Comparison of ENCODE assay signal across 8 mouse cellular contexts in genomic region chr6:58830840-58831231, GRCm38 (mm10). TPM values are rescaled to one million over a fixed set of nuclear protein-coding genes. Genes with fewer than 3 reads are reported as not detected.
DNase-seq lines count a peak whose midpoint lies in the region; ATAC-seq and TF ChIP-seq lines count a peak whose summit lies in the region.

No protein-coding gene starts in this region.

- H3K4me3 ChIP-seq in thymus, adult 2 months (ENCODE audit: control insufficient read depth, insufficient read depth, low read length), result peak overlapping the region; percentile 92
- H3K4me3 ChIP-seq in liver, embryonic 11.5 days (ENCODE audit: low read depth, low read length), result peak overlapping the region; percentile 84
- H3K4me3 ChIP-seq in stomach, embryonic 16.5 days (replicated peaks; ENCODE audit: low read length), result peak overlapping the region; percentile 84

- no peak for TF ChIP-seq CTCF in thymus, adult 2 months (IDR thresholded peaks at IDR 0.05; ENCODE audit: borderline replicate concordance, control insufficient read depth, extremely low read depth, insufficient read depth, low read length, poor library complexity)

- H3K27ac ChIP-seq in thymus, adult 2 months (ENCODE audit: control insufficient read depth, insufficient read depth, low read length), result no peak overlapping the region
- no peak overlapping the region for H3K27ac ChIP-seq in liver, embryonic 11.5 days (ENCODE audit: low read depth, low read length)
- H3K27ac ChIP-seq in stomach, embryonic 16.5 days (ENCODE audit: low read length), result no peak overlapping the region

- no peaks in the 10 kb centered on the region for H3K27me3 ChIP-seq in thymus, adult 2 months (ENCODE audit: control insufficient read depth, insufficient read depth, low read length)
- no peaks in the 10 kb centered on the region; the same call in 1 of the 2 replicates for H3K27me3 ChIP-seq in liver, embryonic 11.5 days (replicated peaks; ENCODE audit: control insufficient read depth, insufficient read depth, low read length)
- no peaks in the 10 kb centered on the region for H3K27me3 ChIP-seq in stomach, embryonic 16.5 days (ENCODE audit: control insufficient read depth, insufficient read depth, low read length)

- H3K9me3 ChIP-seq in liver, embryonic 11.5 days (ENCODE audit: control insufficient read depth, low read length), result no peaks in the 10 kb centered on the region
- H3K9me3 ChIP-seq in stomach, embryonic 16.5 days (replicated peaks; ENCODE audit: control insufficient read depth, low read length), result no peaks in the 10 kb centered on the region

- DNase-seq in frontal cortex, postnatal 10 days (ENCODE audit: low spot score in 2 of 2), result no peak
- DNase-seq in thymus, adult 2 months, result no peak
- no peak for DNase-seq in thymus, postnatal 10 days (ENCODE audit: low spot score in 2 of 2)
- DNase-seq in liver, embryonic 11.5 days (ENCODE audit: low spot score), result peak; percentile 35
- DNase-seq in cerebellum, adult 9-10 months, result no peak
- DNase-seq in cerebellum, postnatal 4 days (ENCODE audit: low spot score in 2 of 2), result no peak

- no peak for TF ChIP-seq POLR2A in thymus, adult 2 months (IDR thresholded peaks at IDR 0.05; ENCODE audit: control insufficient read depth, extremely low read depth, insufficient read depth, low read length, poor library complexity)

- ATAC-seq in frontal cortex, adult (ENCODE audit: low TSS enrichment), result peak; percentile 2; the same call in 1 of the 2 replicates
- ATAC-seq in liver, embryonic 11.5 days (replicated peaks; ENCODE audit: low FRiP score), result no peak
- ATAC-seq in stomach, embryonic 16.5 days (ENCODE audit: insufficient read depth, low FRiP score), result no peak

- H3K9ac ChIP-seq in liver, embryonic 11.5 days (ENCODE audit: low read depth, low read length), result no peak overlapping the region
- H3K9ac ChIP-seq in stomach, embryonic 16.5 days (ENCODE audit: low read length), result peak overlapping the region; percentile 82

- WGBS in thymus, adult 2 months, result 23% methylated on average over 7 of the region's 7 CpGs
- 11% methylated on average over 7 of the region's 7 CpGs for WGBS in liver, embryonic 11.5 days
- 8% methylated on average over 7 of the region's 7 CpGs for WGBS in stomach, embryonic 16.5 days

- peaks cover 16% of the 10 kb centered on the region for H3K4me1 ChIP-seq in thymus, adult 2 months (replicated peaks; ENCODE audit: control insufficient read depth, insufficient read depth, low read length)
- no peaks in the 10 kb centered on the region; the same call in 1 of the 2 replicates for H3K4me1 ChIP-seq in liver, embryonic 11.5 days (replicated peaks; ENCODE audit: control insufficient read depth, insufficient read depth, low read length)
- H3K4me1 ChIP-seq in stomach, embryonic 16.5 days (ENCODE audit: control insufficient read depth, insufficient read depth, low read length), result peaks cover 3% of the 10 kb centered on the region

- peak overlapping the region; percentile 93 for H3K4me2 ChIP-seq in liver, embryonic 11.5 days
- peak overlapping the region; percentile 83 for H3K4me2 ChIP-seq in stomach, embryonic 16.5 days (ENCODE audit: low read depth, low read length)

- no peaks in the 10 kb centered on the region for H3K36me3 ChIP-seq in thymus, adult 2 months (ENCODE audit: control insufficient read depth, insufficient read depth, low read length)
- H3K36me3 ChIP-seq in liver, embryonic 11.5 days (ENCODE audit: control insufficient read depth, insufficient read depth, low read length), result no peaks in the 10 kb centered on the region
- no peaks in the 10 kb centered on the region for H3K36me3 ChIP-seq in stomach, embryonic 16.5 days (ENCODE audit: control insufficient read depth, insufficient read depth, low read length)

RNA-seq across cellular contexts. Expression of gene Herc3, which starts 0.4 kb away (rescaled TPM):
- polyA plus RNA-seq in thymus, adult 2 months (2012; rRNA removed), result 73.5 and 95.9 TPM in 2 replicates
- polyA plus RNA-seq in liver, embryonic 11.5 days (2014; fragmentation: Nextera tagmentation; extraction: Ambion mirVana), result 3.6 and 3.9 TPM in 2 replicates
- polyA plus RNA-seq in stomach, embryonic 16.5 days (2015; fragmentation: Nextera tagmentation; extraction: Ambion mirVana), result 10.1 and 10.3 TPM in 2 replicates
